Mouse (Mus musculus): Measurements from ENCODE around the gene Ccdc66. TPM values are rescaled to one million over a fixed set of nuclear protein-coding genes. Genes with fewer than 3 reads are reported as not detected.

Ccdc66 gene
- 1 to 10 TPM; 8.1 to 8.5 TPM for total RNA-seq (2021)
- long read RNA-seq, experiment 1, full-length matches to known transcripts, result 4 of 11 reads
- long read RNA-seq, experiment 1, partial matches to known transcripts, result 1 of 11 reads
- long read RNA-seq, experiment 1, other reads (novel, unspliced or antisense), result 6 of 11 reads
- long read RNA-seq, experiment 2, full-length matches to known transcripts, result 3 of 11 reads
- long read RNA-seq, experiment 2, partial matches to known transcripts, result 3 of 11 reads
- long read RNA-seq, experiment 2, other reads (novel, unspliced or antisense), result 5 of 11 reads

DNA sequence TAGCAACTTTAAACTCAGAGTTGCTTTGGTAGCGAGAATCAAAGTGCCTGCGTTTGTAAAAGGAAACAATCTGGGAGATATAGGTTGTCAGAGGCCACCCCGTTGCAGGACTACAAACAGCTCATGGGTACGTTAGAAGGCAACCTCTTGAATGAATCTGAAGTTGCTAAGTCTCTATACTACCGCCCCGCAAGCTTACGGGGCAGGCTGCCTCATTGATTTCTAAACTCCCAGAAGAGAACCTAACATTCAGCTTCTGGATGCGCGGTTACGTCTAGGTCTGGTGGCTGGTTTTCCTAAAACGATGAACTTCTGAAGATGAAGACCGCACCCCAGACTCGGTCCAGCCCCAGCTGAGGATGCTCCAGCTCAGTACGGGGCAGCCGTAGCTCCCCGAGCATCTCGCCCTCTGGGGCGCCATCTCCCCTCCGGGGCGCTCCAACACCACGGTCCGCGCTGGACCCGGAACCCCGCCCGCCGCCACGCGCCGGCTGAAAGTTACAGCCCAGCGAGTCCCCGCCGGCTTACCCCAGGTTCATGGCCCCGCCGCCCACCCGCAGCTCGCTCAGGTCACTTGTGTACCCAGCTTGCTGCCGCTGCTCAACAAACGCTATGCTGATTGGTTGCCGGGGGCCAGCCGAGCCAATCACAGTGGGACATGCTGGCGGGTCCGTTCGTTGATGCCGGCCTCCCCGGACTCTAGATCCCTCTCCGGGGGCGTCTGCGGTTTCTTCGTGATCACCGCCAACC lies at the start of gene Ccdc66:
Ccdc66 (minus strand) TSS at position 567 of the 750 bp plus-strand sequence.
- DNase-seq, result peak; percentile 98 to 100
- intact Hi-C loops (cut with DNase I), result loop anchor here (10.0 kb wide), 1 partner anchor 237 kb away; no protein-coding TSS in a partner anchor

- no peak for DNase-seq
- intact Hi-C loops (cut with DNase I), result no loop called here
Observed at GRCm38 (mm10) chr14:27543838-27544426, 35.7 kb upstream of the Ccdc66 start.

- intact Hi-C loops (cut with DNase I), result no loop called here
- no peak for DNase-seq
Observed at GRCm38 (mm10) chr14:27536441-27536840, 28.2 kb upstream of the Ccdc66 start.

- intact Hi-C loops (cut with DNase I), result no loop called here
Observed at GRCm38 (mm10) chr14:27524541-27524940, 16.3 kb upstream of the Ccdc66 start.

DNA sequence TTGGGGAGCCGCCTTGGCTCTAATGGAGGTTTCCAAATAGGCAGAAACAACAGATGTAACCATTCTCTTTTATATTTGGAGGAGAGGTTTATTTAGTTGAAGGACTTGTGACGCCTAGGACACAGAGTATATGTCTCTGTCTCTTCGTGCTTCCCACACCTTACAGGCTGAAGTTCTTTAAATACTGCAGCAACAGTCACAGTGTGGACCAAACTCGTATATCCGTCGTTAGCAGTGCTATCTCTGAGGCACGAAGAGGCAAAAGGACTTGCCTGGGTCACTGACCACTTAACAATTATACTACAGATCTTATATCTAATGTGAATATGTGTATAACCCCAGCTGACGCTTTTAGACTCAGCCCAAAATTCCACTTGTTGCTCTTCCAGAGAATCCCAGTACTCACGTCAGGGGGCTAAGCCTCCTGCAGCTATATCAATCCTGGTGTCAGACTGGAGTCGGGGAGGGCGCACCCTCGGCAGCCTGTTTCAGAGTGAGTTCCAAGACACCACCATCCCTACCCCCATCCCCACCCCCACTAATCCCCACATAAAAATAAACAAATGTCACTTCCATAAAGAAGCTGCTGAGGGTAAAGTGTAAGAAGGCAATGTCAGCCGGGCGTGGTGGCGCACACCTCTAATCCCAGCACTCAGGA lies 513 bp upstream of the Ccdc66 start:
- intact Hi-C loops (cut with DNase I), result loop anchor here (10.0 kb wide), 1 partner anchor 236 kb away; no protein-coding TSS in a partner anchor
- DNase-seq, result no peak

More at GRCm38 (mm10) chr14:27524541-27524940, 16.3 kb upstream of the Ccdc66 start:
- DNase-seq, result no peak

GRCm38 (mm10) chr14:27501096-27501495 lies 7.2 kb downstream of the Ccdc66 start:
- intact Hi-C loops (cut with DNase I), result loop anchor here (10.0 kb wide), 1 partner anchor 244 kb away; no protein-coding TSS in a partner anchor
- no peak for DNase-seq

- intact Hi-C loops (cut with DNase I), result no loop called here
- DNase-seq, result no peak
Observed at GRCm38 (mm10) chr14:27493516-27493915, 14.7 kb downstream of the Ccdc66 start.

GRCm38 (mm10) chr14:27491399-27491798 lies 16.9 kb downstream of the Ccdc66 start:
- intact Hi-C loops (cut with DNase I), result no loop called here
- no peak for DNase-seq

DNA sequence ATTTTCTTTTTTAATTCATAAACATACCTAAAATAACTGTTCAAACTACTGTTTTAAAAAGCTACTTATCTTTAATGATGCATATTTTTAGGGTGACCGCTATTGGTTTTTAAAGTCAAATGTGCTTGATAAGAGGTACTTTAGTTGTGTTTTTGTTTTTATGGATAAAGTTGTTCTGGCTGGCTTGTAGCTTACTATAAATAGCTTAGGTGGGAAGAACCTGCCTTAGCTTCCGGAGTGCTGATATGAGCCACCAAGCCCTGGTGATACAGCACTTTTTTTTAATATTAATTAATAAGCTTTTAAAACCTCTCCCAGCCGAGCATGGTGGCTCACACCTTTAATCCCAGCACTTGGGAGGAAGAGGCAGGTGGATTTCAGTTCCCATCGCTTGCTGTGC lies 61.3 kb downstream of the Ccdc66 start:
- intact Hi-C loops (cut with DNase I), result no loop called here
- DNase-seq, result no peak

DNA sequence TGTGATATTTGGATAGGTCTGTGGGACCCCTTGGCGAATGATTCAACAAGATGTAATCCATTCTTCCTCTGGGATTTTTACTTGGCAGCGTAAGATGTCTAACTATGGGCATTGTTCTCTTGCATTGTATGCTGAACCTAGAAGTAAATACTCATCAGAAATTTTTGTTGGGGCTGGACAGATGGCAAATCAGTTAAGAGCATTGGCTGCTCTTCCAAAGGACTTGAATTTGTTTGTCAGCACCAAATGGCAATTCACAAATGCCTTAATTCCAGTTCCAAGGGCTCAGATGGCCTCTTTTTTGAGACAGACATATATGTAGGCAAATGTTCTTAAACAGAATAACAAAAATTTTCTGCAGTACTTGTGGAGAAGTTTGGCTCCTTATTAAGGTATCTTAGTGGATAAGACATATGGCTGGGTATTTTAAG lies 63.4 kb downstream of the Ccdc66 start:
- intact Hi-C loops (cut with DNase I), result no loop called here
- DNase-seq, result no peak

DNA sequence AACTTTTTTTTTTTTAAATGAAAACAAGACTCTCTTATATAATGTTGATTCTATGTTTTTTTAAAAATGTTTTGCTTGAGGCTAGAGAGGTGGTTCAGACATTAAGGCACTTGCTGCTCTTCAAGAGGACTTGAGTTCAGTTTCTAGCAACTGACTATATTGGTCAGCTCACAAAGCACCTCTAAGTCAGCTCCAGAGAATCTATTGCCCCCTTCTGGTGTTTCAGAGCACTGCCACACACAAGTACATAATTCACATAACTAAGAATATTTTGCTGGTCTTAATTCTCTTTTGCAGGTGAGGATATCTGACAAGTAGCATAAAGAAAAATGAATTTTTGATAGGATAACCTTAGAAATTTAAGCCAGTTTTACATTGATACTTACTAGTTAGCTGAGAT lies 67.3 kb downstream of the Ccdc66 start:
- DNase-seq, result no peak
- intact Hi-C loops (cut with DNase I), result no loop called here

- intact Hi-C loops (cut with DNase I), result no loop called here
- no peak for DNase-seq
Observed at GRCm38 (mm10) chr14:27436826-27437225, 71.4 kb downstream of the Ccdc66 start.

DNA sequence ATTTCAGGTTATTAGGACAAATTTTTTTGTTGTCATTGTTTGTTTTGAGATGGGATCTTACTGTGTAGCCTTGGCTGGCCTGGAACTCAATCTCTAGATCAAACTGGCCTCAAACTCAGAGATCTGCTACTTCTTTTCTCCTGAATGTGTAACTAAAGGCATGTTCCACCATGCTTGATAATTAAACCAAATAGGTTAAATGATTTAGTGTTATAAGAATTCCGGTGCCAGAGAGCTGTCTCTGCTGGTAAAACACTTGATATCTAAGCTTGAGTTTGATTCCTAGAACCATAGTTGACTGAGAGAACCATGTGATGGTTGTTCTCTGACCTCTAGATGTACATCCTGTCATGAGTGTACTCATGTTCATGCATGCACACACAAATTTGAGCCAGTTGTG lies 72.1 kb downstream of the Ccdc66 start:
- intact Hi-C loops (cut with DNase I), result no loop called here
- DNase-seq, result no peak

GRCm38 (mm10) chr14:27432064-27432463 lies 76.2 kb downstream of the Ccdc66 start:
- intact Hi-C loops (cut with DNase I), result no loop called here

More at GRCm38 (mm10) chr14:27432064-27432463, 76.2 kb downstream of the Ccdc66 start:
- no peak for DNase-seq

Other genes with a start within 250 kb of the Ccdc66 start
- 10 to 100 TPM; 14.2 to 14.5 TPM for gene Fam208a, start 79.6 kb downstream of the Ccdc66 start, total RNA-seq (2021)
- 1 to 10 TPM in 1 of 2 experiments, under 1 TPM in 1; 0.54 to 1.6 TPM for gene Erc2, start 114.0 kb upstream of the Ccdc66 start, total RNA-seq (2021)

All from heart, postnatal 14 days (tissue).